Mouse (Mus musculus) limb, embryonic 13.5 days (tissue): ENCODE measurements around the gene Kcnj14. TPM values are rescaled to one million over a fixed set of nuclear protein-coding genes. Genes with fewer than 3 reads are reported as not detected.

Source experiments
- ATAC-seq: fragments of 200-750 bp; cut with Nextera tagmentation; 2 replicates; pipeline ENCODE4 v1.8.0; 2017; ENCODE audit warnings: low read depth, moderate number of reproducible peaks, moderate TSS enrichment; ENCODE audit not compliant: low FRiP score
- H3K27ac ChIP-seq: fragments of 300-500 bp; sonication (generic); 2 replicates; pipeline ENCODE4 v1.5.1; 2015; ENCODE audit warnings: inconsistent platforms, mild to moderate bottlenecking, moderate library complexity
- H3K27me3 ChIP-seq: fragments of 300-500 bp; sonication (generic); 2 replicates; pipeline ENCODE4 v1.6.1; 2015; ENCODE audit warnings: mild to moderate bottlenecking, inconsistent platforms
- H3K36me3 ChIP-seq: fragments of 300-500 bp; sonication (generic); 2 replicates; pipeline ENCODE4 v1.6.1; 2015; ENCODE audit warnings: inconsistent platforms, mild to moderate bottlenecking, moderate library complexity
- H3K4me1 ChIP-seq: fragments of 300-500 bp; sonication (generic); 2 replicates; pipeline ENCODE4 v1.6.1; 2015; ENCODE audit warnings: inconsistent platforms
- H3K4me2 ChIP-seq: fragments of 300-500 bp; sonication (generic); replicated peaks from 2 replicates; pipeline ENCODE4 v1.6.1; 2015; ENCODE audit warnings: inconsistent platforms, mild to moderate bottlenecking, moderate library complexity
- H3K4me3 ChIP-seq: fragments of 300-500 bp; sonication (generic); 2 replicates; pipeline ENCODE4 v1.5.1; 2015; ENCODE audit warnings: moderate library complexity, mild to moderate bottlenecking, inconsistent platforms
- H3K9ac ChIP-seq: fragments of 300-500 bp; sonication (generic); 2 replicates; pipeline ENCODE4 v1.6.1; 2015; ENCODE audit warnings: mild to moderate bottlenecking, inconsistent platforms
- H3K9me3 ChIP-seq: fragments of 300-500 bp; sonication (generic); 2 replicates; pipeline ENCODE4 v1.6.1; 2016; ENCODE audit warnings: inconsistent platforms
- WGBS: fragments of 180-500 bp; shearing (Covaris S2); methylation state at CpG from one replicate; pipeline ENCODE4 v1.1.7; 2015; 5-methylcytosine and 5-hydroxymethylcytosine counted together
- polyA plus RNA-seq: library from polyadenylated mRNA; unstranded; fragments of >200 nt; fragmentation: Nextera tagmentation; extraction: Ambion mirVana; gene quantifications from 2 replicates; pipeline ENCODE4 v1.2.1, GENCODE M21; 2015

The Kcnj14 gene
- polyA plus RNA-seq, 1 experiment from 2014 or later, result 2.1 TPM

GRCm38 (mm10) chr7:45790721-45791120 is 33.9 kb downstream of the Kcnj14 start:
- no peaks in the 10 kb centered on the region for H3K27me3 ChIP-seq
- H3K4me1 ChIP-seq, result peaks cover 20% of the 10 kb centered on the region
- no peak overlapping the region for H3K9ac ChIP-seq
- peaks cover 82% of the 10 kb centered on the region for H3K36me3 ChIP-seq
- no peak overlapping the region for H3K4me3 ChIP-seq
- no peak for ATAC-seq
- H3K4me2 ChIP-seq, result no peak overlapping the region
- 56% methylated on average over 6 of the region's 6 CpGs for WGBS
- no peaks in the 10 kb centered on the region for H3K9me3 ChIP-seq
- no peak overlapping the region for H3K27ac ChIP-seq

- WGBS, result 85% methylated on average over 22 of the region's 22 CpGs
- H3K27me3 ChIP-seq, result 0 out of 2 replicates have a peak, but pooled peaks cover 4% of the 10 kb centered on the region
- no peak overlapping the region for H3K27ac ChIP-seq
- peak overlapping the region; percentile 88 for H3K4me3 ChIP-seq
- 0 out of 2 replicates have a peak overlapping the region, but pooled peaks have one; percentile 9 for H3K9ac ChIP-seq
- H3K4me1 ChIP-seq, result peaks cover 32% of the 10 kb centered on the region
- H3K9me3 ChIP-seq, result no peaks in the 10 kb centered on the region
- H3K4me2 ChIP-seq, result peak overlapping the region; percentile 85
- H3K36me3 ChIP-seq, result peaks cover 51% of the 10 kb centered on the region
- ATAC-seq, result no peak
Measured at GRCm38 (mm10) chr7:45787642-45788041, 36.9 kb downstream of the Kcnj14 start.

GRCm38 (mm10) chr7:45786661-45787413 is 37.7 kb downstream of the Kcnj14 start:
- 7% methylated on average over 17 of the region's 17 CpGs for WGBS
- peak overlapping the region; percentile 88 for H3K4me3 ChIP-seq
- peaks cover 32% of the 10 kb centered on the region for H3K4me1 ChIP-seq
- H3K9ac ChIP-seq, result peak overlapping the region; percentile 72
- H3K27ac ChIP-seq, result peak overlapping the region; percentile 66; the same call in 1 of the 2 replicates
- peak overlapping the region; percentile 85 for H3K4me2 ChIP-seq
- peaks cover 43% of the 10 kb centered on the region for H3K36me3 ChIP-seq
- peak; percentile 64 for ATAC-seq
- H3K27me3 ChIP-seq, result 0 out of 2 replicates have a peak, but pooled peaks cover 4% of the 10 kb centered on the region
- H3K9me3 ChIP-seq, result no peaks in the 10 kb centered on the region

GRCm38 (mm10) chr7:45786136-45786578 is 38.4 kb downstream of the Kcnj14 start:
- ATAC-seq, result peak; percentile 80
- H3K4me3 ChIP-seq, result peak overlapping the region; percentile 88
- H3K9ac ChIP-seq, result peak overlapping the region; percentile 72
- 0% methylated on average over 14 of the region's 14 CpGs for WGBS
- no peaks in the 10 kb centered on the region for H3K9me3 ChIP-seq
- 0 out of 2 replicates have a peak, but pooled peaks cover 4% of the 10 kb centered on the region for H3K27me3 ChIP-seq
- H3K27ac ChIP-seq, result peak overlapping the region; percentile 66; the same call in 1 of the 2 replicates
- peaks cover 37% of the 10 kb centered on the region for H3K36me3 ChIP-seq
- H3K4me2 ChIP-seq, result peak overlapping the region; percentile 85
- H3K4me1 ChIP-seq, result peaks cover 32% of the 10 kb centered on the region

GRCm38 (mm10) chr7:45785388-45786135 is 39.0 kb downstream of the Kcnj14 start:
- peak; percentile 29; the same call in 1 of the 2 replicates for ATAC-seq
- Histone ChIP-seq H3K4me1 (peaks cover 30% of the 10 kb centered on the region), H3K27ac (peak overlapping the region; percentile 40; the same call in 1 of the 2 replicates), H3K9ac (peak overlapping the region; percentile 72), H3K27me3 (0 out of 2 replicates have a peak, but pooled peaks cover 4% of the 10 kb centered on the region), H3K4me3 (peak overlapping the region; percentile 88), H3K36me3 (peaks cover 31% of the 10 kb centered on the region), H3K4me2 (peak overlapping the region; percentile 85), H3K9me3 (no peaks in the 10 kb centered on the region)
- under 1% methylated on average over 41 of the region's 42 CpGs for WGBS

GRCm38 (mm10) chr7:45784524-45785372 is 39.8 kb downstream of the Kcnj14 start, which contains the start of gene Sult2b1:
Sult2b1 (minus strand) TSS chr7:45784669.
- peak; percentile 31; the same call in 1 of the 2 replicates for ATAC-seq
- peaks cover 23% of the 10 kb centered on the region for H3K36me3 ChIP-seq
- H3K4me2 ChIP-seq, result peak within 1 kb of the TSS; percentile 85
- H3K27me3 ChIP-seq, result peaks cover 6% of the 10 kb centered on the region; the same call in 1 of the 2 replicates
- no peaks in the 10 kb centered on the region for H3K9me3 ChIP-seq
- H3K4me3 ChIP-seq, result peak within 1 kb of the TSS; percentile 88
- WGBS, result 25% methylated on average over 20 of the region's 20 CpGs
- H3K9ac ChIP-seq, result peak within 1 kb of the TSS; percentile 74
- H3K4me1 ChIP-seq, result peaks cover 28% of the 10 kb centered on the region
- H3K27ac ChIP-seq, result peak within 1 kb of the TSS; percentile 40; the same call in 1 of the 2 replicates

- Histone ChIP-seq H3K4me1 (peaks cover 34% of the 10 kb centered on the region), H3K9ac (peak within 1 kb of the TSS; percentile 74), H3K4me2 (peak within 1 kb of the TSS; percentile 85), H3K27ac (no peak within 1 kb of the TSS; the same call in 1 of the 2 replicates), H3K4me3 (peak within 1 kb of the TSS; percentile 88), H3K27me3 (peaks cover 17% of the 10 kb centered on the region), H3K9me3 (no peaks in the 10 kb centered on the region), H3K36me3 (peaks cover 12% of the 10 kb centered on the region)
- ATAC-seq, result peak; percentile 16; the same call in 1 of the 2 replicates
- under 1% methylated on average over 38 of the region's 38 CpGs for WGBS
Measured at GRCm38 (mm10) chr7:45783511-45784091, 41.0 kb downstream of the Kcnj14 start, which contains the start of gene Lmtk3. Lmtk3 (plus strand) TSS chr7:45783738.

- no peaks in the 10 kb centered on the region for H3K9me3 ChIP-seq
- 74% methylated on average over 4 of the region's 4 CpGs for WGBS
- H3K27ac ChIP-seq, result no peak overlapping the region
- H3K4me3 ChIP-seq, result no peak overlapping the region
- no peak overlapping the region for H3K9ac ChIP-seq
- H3K27me3 ChIP-seq, result peaks cover 23% of the 10 kb centered on the region
- H3K4me1 ChIP-seq, result peaks cover 29% of the 10 kb centered on the region
- H3K4me2 ChIP-seq, result no peak overlapping the region
- H3K36me3 ChIP-seq, result no peaks in the 10 kb centered on the region
- ATAC-seq, result no peak
Measured at GRCm38 (mm10) chr7:45782271-45782670, 42.3 kb downstream of the Kcnj14 start.

- peaks cover 10% of the 10 kb centered on the region for H3K4me1 ChIP-seq
- peaks cover 23% of the 10 kb centered on the region for H3K27me3 ChIP-seq
- H3K4me3 ChIP-seq, result no peak overlapping the region
- ATAC-seq, result no peak
- H3K9me3 ChIP-seq, result no peaks in the 10 kb centered on the region
- H3K4me2 ChIP-seq, result peak overlapping the region; percentile 35; the same call in 1 of the 2 replicates
- H3K36me3 ChIP-seq, result no peaks in the 10 kb centered on the region
- peak overlapping the region; percentile 8; the same call in 1 of the 2 replicates for H3K9ac ChIP-seq
- WGBS, result 25% methylated on average over 22 of the region's 22 CpGs
- no peak overlapping the region for H3K27ac ChIP-seq
Measured at GRCm38 (mm10) chr7:45779081-45779641, 45.4 kb downstream of the Kcnj14 start.

- Histone ChIP-seq H3K27ac (no peak overlapping the region), H3K4me1 (peaks cover 6% of the 10 kb centered on the region), H3K36me3 (no peaks in the 10 kb centered on the region), H3K9ac (no peak overlapping the region), H3K27me3 (peaks cover 22% of the 10 kb centered on the region), H3K9me3 (no peaks in the 10 kb centered on the region), H3K4me2 (no peak overlapping the region), H3K4me3 (no peak overlapping the region)
- WGBS, result 78% methylated on average over 7 of the region's 7 CpGs
- ATAC-seq, result no peak
Measured at GRCm38 (mm10) chr7:45775237-45775636, 49.3 kb downstream of the Kcnj14 start.
